Mouse (Mus musculus): ENCODE measurements around the gene Serpinb9g. TPM values are rescaled to one million over a fixed set of nuclear protein-coding genes. Genes with fewer than 3 reads are reported as not detected.
"Not testable (repeated sequence)": the region's sequence is repeated elsewhere in the genome, so short reads cannot be mapped to it uniquely, and the experiment has no call there.

Serpinb9g gene
- polyA plus RNA-seq (2015; fragmentation: Nextera tagmentation; extraction: Ambion mirVana), result not detected in 2 replicates

- not testable (repeated sequence) for H3K4me3 ChIP-seq (replicated peaks; ENCODE audit: low read length); H3K4me1 ChIP-seq (replicated peaks; ENCODE audit: control insufficient read depth, insufficient read depth, low read length); H3K36me3 ChIP-seq (ENCODE audit: control insufficient read depth, insufficient read depth); H3K9me3 ChIP-seq (ENCODE audit: control insufficient read depth, low read length); H3K27ac ChIP-seq (ENCODE audit: low read length); H3K4me2 ChIP-seq (ENCODE audit: low read length); ATAC-seq; H3K27me3 ChIP-seq (replicated peaks; ENCODE audit: control insufficient read depth, insufficient read depth, low read length); H3K9ac ChIP-seq (replicated peaks; ENCODE audit: low read depth, low read length)
- WGBS, result 83% methylated on average over 4 of the region's 4 CpGs
Measured at GRCm38 (mm10) chr13:33484490-33484889, at the start of gene Serpinb9g. Gene Serpinb9g, plus strand, starts transcription at chr13:33484790.

DNA sequence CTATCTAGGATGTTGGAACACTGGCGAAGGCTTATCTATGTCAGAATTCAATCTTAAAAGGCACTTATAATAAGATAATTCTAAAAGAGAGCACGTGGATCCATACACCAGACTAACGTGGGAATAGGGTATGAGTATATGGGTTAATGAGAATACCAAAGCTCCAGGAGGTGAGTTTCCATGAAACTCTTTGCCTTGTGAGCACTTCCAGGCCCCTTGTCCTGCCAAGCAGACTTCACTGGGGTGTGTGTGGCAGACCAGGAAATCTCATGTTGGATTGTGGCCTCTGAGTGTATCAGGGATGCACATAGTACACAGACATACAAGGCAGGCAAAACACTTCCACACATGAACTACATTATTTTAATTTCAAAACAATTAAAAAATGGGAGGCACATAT lies 718 bp upstream of the Serpinb9g start:
- H3K36me3 ChIP-seq (ENCODE audit: control insufficient read depth, insufficient read depth); H3K4me2 ChIP-seq (ENCODE audit: low read length); H3K4me1 ChIP-seq (replicated peaks; ENCODE audit: control insufficient read depth, insufficient read depth, low read length); H3K9me3 ChIP-seq (ENCODE audit: control insufficient read depth, low read length); H3K4me3 ChIP-seq (replicated peaks; ENCODE audit: low read length); H3K27ac ChIP-seq (ENCODE audit: low read length); ATAC-seq; H3K27me3 ChIP-seq (replicated peaks; ENCODE audit: control insufficient read depth, insufficient read depth, low read length); H3K9ac ChIP-seq (replicated peaks; ENCODE audit: low read depth, low read length): not testable (repeated sequence)
- WGBS, result 81% methylated on average over 3 of the region's 3 CpGs

DNA sequence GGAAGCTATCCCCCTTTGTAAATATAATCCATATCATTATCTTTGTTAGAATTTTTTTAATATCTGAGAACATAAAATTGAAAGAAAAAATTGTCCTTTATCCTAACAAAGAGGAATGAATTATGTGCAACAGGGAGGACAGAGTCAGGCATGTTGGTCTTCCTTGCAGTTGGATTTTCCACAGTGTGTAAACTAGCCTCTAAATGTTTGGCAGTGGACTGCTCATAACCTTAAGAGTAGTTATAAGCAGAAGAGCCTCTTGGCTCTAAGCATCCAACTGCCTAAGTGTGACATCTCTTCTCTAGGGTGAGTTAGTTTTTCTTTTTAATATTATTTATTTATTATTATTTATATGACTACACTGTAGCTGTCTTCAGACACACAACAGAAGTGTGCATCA lies 40.0 kb downstream of the Serpinb9g start:
- Histone ChIP-seq H3K27me3 (replicated peaks; ENCODE audit: control insufficient read depth, insufficient read depth, low read length) (no peaks in the 10 kb centered on the region), H3K4me1 (replicated peaks; ENCODE audit: control insufficient read depth, insufficient read depth, low read length) (no peaks in the 10 kb centered on the region), H3K27ac (ENCODE audit: low read length) (no peak overlapping the region), H3K36me3 (ENCODE audit: control insufficient read depth, insufficient read depth) (no peaks in the 10 kb centered on the region), H3K4me2 (ENCODE audit: low read length) (no peak overlapping the region), H3K4me3 (replicated peaks; ENCODE audit: low read length) (no peak overlapping the region), H3K9ac (replicated peaks; ENCODE audit: low read depth, low read length) (no peak overlapping the region), H3K9me3 (ENCODE audit: control insufficient read depth, low read length) (peaks cover 7% of the 10 kb centered on the region)
- no peak for ATAC-seq

GRCm38 (mm10) chr13:33532814-33533213 lies 48.2 kb downstream of the Serpinb9g start:
- no peak for ATAC-seq
- no peak overlapping the region for H3K9ac ChIP-seq (replicated peaks; ENCODE audit: low read depth, low read length)
- H3K4me1 ChIP-seq (replicated peaks; ENCODE audit: control insufficient read depth, insufficient read depth, low read length), result no peaks in the 10 kb centered on the region
- no peak overlapping the region for H3K4me2 ChIP-seq (ENCODE audit: low read length)
- H3K36me3 ChIP-seq (ENCODE audit: control insufficient read depth, insufficient read depth), result no peaks in the 10 kb centered on the region
- 0 out of 2 replicates have a peak, but pooled peaks cover 2% of the 10 kb centered on the region for H3K9me3 ChIP-seq (ENCODE audit: control insufficient read depth, low read length)
- no peaks in the 10 kb centered on the region for H3K27me3 ChIP-seq (replicated peaks; ENCODE audit: control insufficient read depth, insufficient read depth, low read length)
- no peak overlapping the region for H3K27ac ChIP-seq (ENCODE audit: low read length)
- no peak overlapping the region for H3K4me3 ChIP-seq (replicated peaks; ENCODE audit: low read length)

Other genes starting within 250 kb of the Serpinb9g start
- gene Serpinb9e, start 235.2 kb upstream of the Serpinb9g start, polyA plus RNA-seq (2015; fragmentation: Nextera tagmentation; extraction: Ambion mirVana), result not detected in 2 replicates
- not detected in 2 replicates for gene Serpinb9f, start 160.7 kb upstream of the Serpinb9g start, polyA plus RNA-seq (2015; fragmentation: Nextera tagmentation; extraction: Ambion mirVana)
- gene Gm11397, start 89.0 kb upstream of the Serpinb9g start, polyA plus RNA-seq (2015; fragmentation: Nextera tagmentation; extraction: Ambion mirVana), result not detected in 2 replicates
- gene Serpinb6d, start 176.6 kb downstream of the Serpinb9g start, polyA plus RNA-seq (2015; fragmentation: Nextera tagmentation; extraction: Ambion mirVana), result not detected in 2 replicates